Mouse (Mus musculus) intestine, embryonic 14.5 days (tissue): ENCODE results near the gene Trpm4. TPM values are rescaled to one million over a fixed set of nuclear protein-coding genes. Genes with fewer than 3 reads are reported as not detected.

Source experiments
- ATAC-seq: fragments of 200-750 bp; cut with Nextera tagmentation; replicated peaks from 2 replicates; pipeline ENCODE4 v1.8.0; 2017; ENCODE audit warnings: low read depth, moderate number of reproducible peaks, moderate TSS enrichment, moderate library complexity; ENCODE audit not compliant: low FRiP score, low TSS enrichment
- DNase-seq: peaks from one replicate; pipeline ENCODE4 v3.0.0-alpha.2; 2018; ENCODE audit warnings: low spot score
- H3K27ac ChIP-seq: fragments of 300-500 bp; sonication (generic); 2 replicates; pipeline ENCODE4 v1.5.1; 2014; ENCODE audit warnings: low read depth, mild to moderate bottlenecking, control low read depth
- H3K27me3 ChIP-seq: fragments of 300-500 bp; sonication (generic); replicated peaks from 2 replicates; pipeline ENCODE4 v1.6.1; 2014; ENCODE audit warnings: low read length, control low read depth; ENCODE audit not compliant: control insufficient read depth, insufficient read depth
- H3K36me3 ChIP-seq: fragments of 300-500 bp; sonication (generic); 2 replicates; pipeline ENCODE4 v1.6.1; 2014; ENCODE audit warnings: low read length, control low read depth; ENCODE audit not compliant: control insufficient read depth, insufficient read depth
- H3K4me1 ChIP-seq: fragments of 300-500 bp; sonication (generic); replicated peaks from 2 replicates; pipeline ENCODE4 v1.6.1; 2014; ENCODE audit warnings: low read length, control low read depth, mixed read lengths; ENCODE audit not compliant: control insufficient read depth, insufficient read depth
- H3K4me2 ChIP-seq: fragments of 300-500 bp; sonication (generic); 2 replicates; pipeline ENCODE4 v1.6.1; 2014; ENCODE audit warnings: low read length
- H3K4me3 ChIP-seq: fragments of 300-500 bp; sonication (generic); 2 replicates; pipeline ENCODE4 v1.5.1; 2014; ENCODE audit warnings: low read depth, low read length, control low read depth, mixed read lengths
- H3K9ac ChIP-seq: fragments of 300-500 bp; sonication (generic); 2 replicates; pipeline ENCODE4 v1.6.1; 2014; ENCODE audit warnings: mild to moderate bottlenecking, low read length
- H3K9me3 ChIP-seq: fragments of 300-500 bp; sonication (generic); 2 replicates; pipeline ENCODE4 v1.6.1; 2016; ENCODE audit warnings: low read length, control low read depth; ENCODE audit not compliant: control insufficient read depth
- WGBS: fragments of 180-500 bp; shearing (Covaris S2); extraction: QIAGEN DNeasy Blood & Tissue Kit; methylation state at CpG from one replicate; pipeline ENCODE4 v1.1.7; 2014; 5-methylcytosine and 5-hydroxymethylcytosine counted together
- polyA plus RNA-seq: library from polyadenylated mRNA; unstranded; fragments of >200 nt; fragmentation: Nextera tagmentation; extraction: Ambion mirVana; gene quantifications from 2 replicates; pipeline ENCODE4 v1.2.1, GENCODE M21; 2014

Gene Trpm4
- polyA plus RNA-seq, 1 experiment from 2014 or later, result 21.3 TPM

DNA sequence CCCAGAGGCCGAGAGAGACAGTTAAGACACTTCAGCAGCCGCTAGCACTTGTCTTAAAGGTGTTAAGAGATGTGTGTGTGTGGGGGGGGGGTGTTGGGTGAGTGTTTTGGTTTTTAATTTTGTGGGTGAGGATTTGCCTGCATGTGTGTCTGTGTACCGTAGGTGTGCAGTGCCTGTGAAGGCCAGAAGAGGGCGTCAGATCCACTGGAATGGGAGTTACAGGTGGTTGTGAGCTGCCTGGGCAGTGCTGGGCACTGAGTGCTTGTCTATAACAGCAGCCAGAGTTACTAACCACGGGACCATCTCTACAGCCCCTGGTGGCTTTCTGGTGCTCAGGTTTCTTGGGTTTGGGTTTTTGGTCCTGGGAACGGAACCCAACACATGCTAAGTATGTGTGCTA is 2.1 kb downstream of the Trpm4 start:
- Histone ChIP-seq H3K27me3 (no peaks in the 10 kb centered on the region), H3K4me3 (no peak overlapping the region), H3K36me3 (peaks cover under 1% of the 10 kb centered on the region), H3K4me1 (peaks cover 26% of the 10 kb centered on the region), H3K9me3 (no peaks in the 10 kb centered on the region), H3K4me2 (no peak overlapping the region), H3K9ac (no peak overlapping the region), H3K27ac (no peak overlapping the region)
- WGBS, result 80% methylated on average over 6 of the region's 6 CpGs
- DNase-seq (no peak), ATAC-seq (no peak)

DNA sequence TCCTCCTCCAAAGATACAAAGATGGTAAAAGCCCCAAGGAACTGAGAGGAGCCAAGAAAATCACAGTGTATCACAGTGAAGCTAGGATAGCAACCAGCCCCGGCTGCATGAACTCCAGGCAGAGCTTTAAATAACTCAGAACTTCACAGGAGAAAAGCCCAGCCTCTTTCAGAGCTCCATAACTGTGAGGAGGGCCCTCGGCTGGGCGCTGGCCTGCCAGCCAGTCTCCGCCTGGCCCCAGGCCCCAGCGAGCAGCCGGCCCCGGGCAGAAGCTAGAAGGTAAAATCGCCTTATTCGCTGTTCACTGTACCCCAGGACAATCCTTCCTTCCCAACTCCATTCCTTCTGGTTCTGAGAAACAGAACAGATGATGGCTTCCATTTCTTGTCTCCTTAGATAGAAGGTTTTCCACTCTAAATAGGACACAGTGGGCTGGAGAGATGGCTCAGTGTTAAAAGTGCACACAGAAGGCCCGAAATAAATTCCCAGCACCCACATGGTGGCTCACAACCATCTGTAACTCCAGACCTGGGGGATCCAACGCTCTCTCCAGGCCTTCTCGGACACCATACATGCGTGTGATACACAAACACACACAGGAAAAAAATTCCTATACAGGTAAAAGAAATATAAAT is 4.6 kb downstream of the Trpm4 start:
- peaks cover 11% of the 10 kb centered on the region for H3K4me1 ChIP-seq
- DNase-seq, result no peak
- no peak overlapping the region for H3K9ac ChIP-seq
- no peak overlapping the region for H3K4me2 ChIP-seq
- WGBS, result 74% methylated on average over 13 of the region's 13 CpGs
- ATAC-seq, result no peak
- H3K4me3 ChIP-seq, result no peak overlapping the region
- H3K27me3 ChIP-seq, result no peaks in the 10 kb centered on the region
- H3K27ac ChIP-seq, result peak overlapping the region; percentile 25; the same call in 1 of the 2 replicates
- H3K36me3 ChIP-seq, result peaks cover 16% of the 10 kb centered on the region
- H3K9me3 ChIP-seq, result 0 out of 2 replicates have a peak, but pooled peaks cover 2% of the 10 kb centered on the region

GRCm38 (mm10) chr7:45325800-45326199 is 7.8 kb downstream of the Trpm4 start:
- H3K9ac ChIP-seq, result no peak overlapping the region
- no peak overlapping the region for H3K4me2 ChIP-seq
- peaks cover 22% of the 10 kb centered on the region for H3K36me3 ChIP-seq
- DNase-seq, result no peak
- H3K27ac ChIP-seq, result no peak overlapping the region
- H3K4me3 ChIP-seq, result no peak overlapping the region
- 0 out of 2 replicates have a peak, but pooled peaks cover 2% of the 10 kb centered on the region for H3K9me3 ChIP-seq
- ATAC-seq, result no peak
- H3K4me1 ChIP-seq, result no peaks in the 10 kb centered on the region
- no peaks in the 10 kb centered on the region for H3K27me3 ChIP-seq

- ATAC-seq, result peak; percentile 26
- 56% methylated on average over 5 of the region's 5 CpGs for WGBS
Observed at GRCm38 (mm10) chr7:45323069-45323468, 10.5 kb downstream of the Trpm4 start.

DNA sequence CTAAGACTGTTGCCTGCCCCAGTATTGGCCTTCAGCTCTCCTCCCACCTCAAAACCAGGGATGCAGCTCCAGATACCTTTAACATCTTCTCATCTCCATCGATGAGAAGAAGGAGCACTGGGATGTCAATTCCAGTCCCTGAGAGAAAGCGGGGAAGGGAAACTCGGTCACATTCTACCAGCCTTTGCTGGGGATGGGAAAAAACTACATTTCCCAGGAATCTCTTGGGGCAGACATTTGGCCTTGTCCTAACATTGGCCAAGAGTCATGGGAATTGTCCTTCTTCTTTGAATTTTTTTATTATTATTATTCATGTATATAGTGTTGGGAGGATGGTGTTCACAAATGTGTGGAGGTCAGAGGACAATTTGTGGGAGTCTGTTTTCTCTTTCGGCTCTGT is 11.3 kb downstream of the Trpm4 start:
- ATAC-seq, result no peak
- 0 out of 2 replicates have a peak, but pooled peaks cover 2% of the 10 kb centered on the region for H3K9me3 ChIP-seq
- H3K36me3 ChIP-seq, result peaks cover 31% of the 10 kb centered on the region
- no peak for DNase-seq
- H3K4me1 ChIP-seq, result no peaks in the 10 kb centered on the region
- H3K27ac ChIP-seq, result no peak overlapping the region
- H3K4me3 ChIP-seq, result no peak overlapping the region
- 87% methylated on average over 4 of the region's 4 CpGs for WGBS
- H3K4me2 ChIP-seq, result no peak overlapping the region
- no peaks in the 10 kb centered on the region for H3K27me3 ChIP-seq
- H3K9ac ChIP-seq, result no peak overlapping the region

More at GRCm38 (mm10) chr7:45323069-45323468, 10.5 kb downstream of the Trpm4 start:
- Histone ChIP-seq H3K4me1 (no peaks in the 10 kb centered on the region), H3K36me3 (peaks cover 26% of the 10 kb centered on the region), H3K27me3 (no peaks in the 10 kb centered on the region), H3K9me3 (0 out of 2 replicates have a peak, but pooled peaks cover 2% of the 10 kb centered on the region), H3K27ac (no peak overlapping the region), H3K4me3 (no peak overlapping the region), H3K9ac (no peak overlapping the region), H3K4me2 (no peak overlapping the region)
- DNase-seq, result no peak

- Histone ChIP-seq H3K4me3 (no peak overlapping the region), H3K9me3 (no peaks in the 10 kb centered on the region), H3K4me2 (no peak overlapping the region), H3K36me3 (peaks cover 17% of the 10 kb centered on the region), H3K27ac (no peak overlapping the region), H3K27me3 (no peaks in the 10 kb centered on the region), H3K9ac (no peak overlapping the region), H3K4me1 (peaks cover 17% of the 10 kb centered on the region; the same call in 1 of the 2 replicates)
- WGBS, result 92% methylated on average over 14 of the region's 14 CpGs
- DNase-seq (no peak), ATAC-seq (no peak)
Observed at GRCm38 (mm10) chr7:45316536-45316935, 17.0 kb downstream of the Trpm4 start.

DNA sequence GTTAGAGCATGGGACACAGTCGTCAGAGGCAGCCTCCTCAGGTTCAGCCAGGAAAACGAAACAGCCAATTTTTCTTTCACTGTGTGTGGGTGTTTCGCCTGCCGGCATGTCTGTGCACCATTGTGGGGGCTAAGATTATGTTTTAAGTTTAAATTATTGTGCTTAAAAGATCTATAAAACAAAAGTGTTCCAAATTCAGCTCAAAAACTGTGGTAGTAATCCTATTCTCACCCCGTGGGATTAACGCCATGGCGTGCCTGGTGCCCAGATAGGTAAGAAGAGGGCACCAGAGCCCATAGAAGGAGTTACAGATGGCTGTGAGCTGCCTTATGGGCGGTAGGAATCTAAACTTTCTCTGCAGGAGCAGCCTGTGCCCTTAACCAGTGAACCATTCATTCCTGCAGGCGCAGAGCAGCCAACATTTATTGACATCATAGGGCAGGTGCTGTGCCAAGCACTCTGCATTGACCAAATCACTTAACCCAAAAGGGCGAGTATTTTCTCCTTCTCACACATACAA is 18.3 kb downstream of the Trpm4 start:
- no peak for ATAC-seq
- H3K9ac ChIP-seq, result no peak overlapping the region
- 82% methylated on average over 10 of the region's 10 CpGs for WGBS
- peaks cover 17% of the 10 kb centered on the region; the same call in 1 of the 2 replicates for H3K4me1 ChIP-seq
- no peaks in the 10 kb centered on the region for H3K9me3 ChIP-seq
- H3K4me3 ChIP-seq, result no peak overlapping the region
- no peak overlapping the region for H3K27ac ChIP-seq
- no peak overlapping the region for H3K4me2 ChIP-seq
- no peaks in the 10 kb centered on the region for H3K27me3 ChIP-seq
- DNase-seq, result no peak
- peaks cover 25% of the 10 kb centered on the region for H3K36me3 ChIP-seq

DNA sequence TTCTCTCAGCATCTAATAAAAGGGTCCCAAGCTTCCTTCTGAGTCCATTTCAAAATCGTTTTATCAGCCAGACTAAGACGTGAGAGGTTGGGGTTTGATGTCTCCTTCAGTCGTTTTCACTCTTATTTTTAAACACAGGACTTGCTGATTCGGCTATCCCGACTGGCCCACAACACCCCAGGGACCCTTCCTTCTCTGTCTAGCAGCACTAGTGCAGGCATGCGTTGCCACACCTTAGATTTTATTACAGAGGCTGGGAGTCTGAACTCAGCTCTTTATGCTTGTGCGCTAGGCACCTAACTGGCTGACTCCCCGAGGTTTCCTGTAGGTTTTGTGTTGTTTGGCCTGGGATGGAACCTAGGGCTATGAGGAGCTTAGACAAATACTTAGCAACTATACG is 20.1 kb downstream of the Trpm4 start:
- H3K27me3 ChIP-seq, result no peaks in the 10 kb centered on the region
- no peak for ATAC-seq
- peaks cover 17% of the 10 kb centered on the region; the same call in 1 of the 2 replicates for H3K4me1 ChIP-seq
- peaks cover 22% of the 10 kb centered on the region for H3K36me3 ChIP-seq
- WGBS, result 28% methylated on average over 9 of the region's 9 CpGs
- DNase-seq, result no peak
- H3K4me3 ChIP-seq, result no peak overlapping the region
- H3K27ac ChIP-seq, result peak overlapping the region; percentile 47; the same call in 1 of the 2 replicates
- H3K9me3 ChIP-seq, result no peaks in the 10 kb centered on the region
- 0 out of 2 replicates have a peak overlapping the region, but pooled peaks have one; percentile 10 for H3K9ac ChIP-seq
- peak overlapping the region; percentile 8; the same call in 1 of the 2 replicates for H3K4me2 ChIP-seq
